Mouse (Mus musculus): ENCODE measurements around the gene Tmcc3. TPM values are rescaled to one million over a fixed set of nuclear protein-coding genes. Genes with fewer than 3 reads are reported as not detected.

Gene Tmcc3
- polyA plus RNA-seq, 1 experiment, result 26.0 TPM

DNA sequence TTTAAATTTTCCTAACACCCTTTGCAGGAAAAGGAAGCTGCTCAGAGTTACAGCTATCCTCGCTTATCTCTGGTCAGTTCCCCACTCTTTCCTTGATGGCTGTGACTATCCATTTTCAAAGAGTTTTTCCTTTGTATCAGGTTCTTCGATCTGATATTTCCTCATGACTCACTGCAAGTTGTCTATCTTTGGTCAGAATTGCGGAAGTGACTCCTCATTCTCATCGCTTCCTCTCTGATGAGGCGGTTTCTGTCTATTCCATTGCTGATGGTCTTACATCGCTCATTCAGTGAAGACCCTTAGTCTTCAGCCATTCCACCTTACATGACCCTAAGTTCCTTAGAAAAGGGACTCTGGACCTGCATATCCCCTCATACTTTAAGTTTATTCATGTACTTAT is 289.3 kb downstream of the Tmcc3 start:
- WGBS, result 86% methylated on average over 6 of the region's 6 CpGs

DNA sequence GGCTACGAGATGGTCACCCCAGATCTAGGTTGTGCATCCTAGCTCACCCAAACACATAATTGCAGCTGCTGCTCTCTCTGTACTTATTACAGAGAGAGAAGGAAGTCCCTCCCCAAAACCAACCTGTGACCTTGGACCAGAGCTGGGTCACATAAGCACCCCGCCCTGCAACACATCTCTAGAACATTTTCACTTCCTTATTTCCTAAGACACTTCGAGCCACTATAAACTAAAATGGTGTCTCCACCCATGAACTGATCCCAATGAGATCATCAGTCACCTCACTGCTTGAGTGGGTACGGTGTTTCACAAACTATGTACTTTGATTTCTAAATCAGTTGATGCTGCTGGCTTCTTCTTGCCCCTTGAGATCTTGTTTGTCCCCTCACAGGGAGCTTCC is 293.7 kb downstream of the Tmcc3 start:
- 21% methylated on average over 4 of the region's 4 CpGs for WGBS
- DNase-seq (ENCODE audit: low read depth, low spot score), result peak; percentile 46

More for the DNA sequence above, 289.3 kb downstream of the Tmcc3 start:
- DNase-seq (ENCODE audit: low read depth, low spot score), result no peak

- WGBS, result 54% methylated on average over 5 of the region's 5 CpGs
- peak; percentile 61 for DNase-seq (ENCODE audit: low read depth, low spot score)
Observed at GRCm38 (mm10) chr10:94609309-94609777, 297.6 kb downstream of the Tmcc3 start.

DNA sequence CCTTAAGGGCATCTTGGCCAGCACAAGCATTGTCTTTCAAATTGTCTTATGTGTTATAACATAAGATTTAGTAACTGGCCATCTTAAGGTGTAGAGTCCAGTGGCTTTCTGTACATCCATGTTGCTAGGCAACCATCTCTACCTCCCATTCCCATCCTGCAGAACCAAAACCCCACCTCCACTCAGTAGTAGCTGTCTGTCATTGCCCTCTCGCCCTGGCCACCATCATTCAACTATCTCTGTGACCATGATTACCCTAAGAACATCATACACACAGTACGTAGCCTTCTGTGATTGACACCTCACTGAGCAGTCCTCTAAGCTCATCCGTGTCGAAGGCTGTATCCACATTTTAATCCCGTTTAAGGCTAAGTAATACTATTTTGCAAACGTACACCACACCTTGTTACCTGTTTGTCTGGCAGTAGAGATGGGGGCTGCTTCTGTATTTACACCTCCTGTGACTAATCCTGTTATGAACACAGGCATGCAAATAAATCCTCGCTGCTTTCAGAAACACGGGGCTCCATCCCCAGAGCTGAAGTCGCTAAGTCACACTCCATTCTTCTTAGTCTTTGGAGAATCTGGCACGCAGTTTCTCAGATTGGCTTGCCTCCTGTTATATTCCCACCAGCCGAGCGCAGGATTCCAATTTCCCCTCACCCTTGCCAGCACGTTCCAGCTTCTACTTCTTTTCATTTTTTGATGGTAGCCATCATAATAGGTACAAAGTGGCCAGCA is 299.6 kb downstream of the Tmcc3 start:
- DNase-seq (ENCODE audit: low read depth, low spot score), result no peak
- 63% methylated on average over 13 of the region's 13 CpGs for WGBS

DNA sequence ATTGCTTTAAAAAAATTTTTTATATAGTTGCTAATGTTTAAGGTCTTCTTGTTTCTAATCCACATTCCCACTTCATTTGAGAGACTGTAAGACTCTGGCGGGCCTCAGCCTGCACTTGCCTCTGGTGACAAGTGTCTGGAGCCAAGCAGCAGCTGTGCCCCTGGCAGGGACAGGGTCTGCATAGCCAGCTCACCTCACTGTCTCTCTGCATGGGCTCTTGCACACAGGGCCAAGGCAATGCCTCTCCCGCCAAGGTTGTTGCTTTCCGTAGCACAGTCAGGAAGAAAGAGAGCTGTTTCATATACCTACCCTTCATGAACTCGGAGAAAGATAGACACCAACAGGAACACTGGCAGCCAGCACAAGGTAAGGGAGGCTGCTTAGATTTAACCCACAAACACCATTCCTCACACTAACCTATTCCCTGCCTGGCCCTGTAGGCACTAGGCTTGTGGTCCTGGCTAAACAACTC is 300.3 kb downstream of the Tmcc3 start:
- 89% methylated on average over 4 of the region's 4 CpGs for WGBS
- no peak for DNase-seq (ENCODE audit: low read depth, low spot score)

DNA sequence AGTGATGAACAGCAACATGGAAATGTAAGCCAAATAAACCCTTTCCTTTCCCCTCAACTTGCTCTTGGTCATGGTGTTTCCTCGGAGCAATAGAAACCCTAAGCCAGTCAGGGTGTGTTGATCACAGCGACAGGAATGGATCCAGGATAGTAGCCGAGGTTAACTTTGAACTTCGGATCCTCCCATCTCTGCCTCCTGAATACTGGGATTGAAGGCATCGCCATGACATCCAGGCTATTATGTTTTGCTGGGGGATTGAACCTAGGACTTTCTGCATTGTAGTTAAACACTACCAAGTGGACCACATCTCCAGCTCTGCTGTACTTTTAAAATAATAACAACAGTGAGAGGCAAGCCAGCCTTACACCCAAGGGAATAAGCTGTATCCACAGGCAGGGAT is 307.8 kb downstream of the Tmcc3 start:
- no peak for DNase-seq (ENCODE audit: low read depth, low spot score)
- 80% methylated on average over 5 of the region's 5 CpGs for WGBS

DNA sequence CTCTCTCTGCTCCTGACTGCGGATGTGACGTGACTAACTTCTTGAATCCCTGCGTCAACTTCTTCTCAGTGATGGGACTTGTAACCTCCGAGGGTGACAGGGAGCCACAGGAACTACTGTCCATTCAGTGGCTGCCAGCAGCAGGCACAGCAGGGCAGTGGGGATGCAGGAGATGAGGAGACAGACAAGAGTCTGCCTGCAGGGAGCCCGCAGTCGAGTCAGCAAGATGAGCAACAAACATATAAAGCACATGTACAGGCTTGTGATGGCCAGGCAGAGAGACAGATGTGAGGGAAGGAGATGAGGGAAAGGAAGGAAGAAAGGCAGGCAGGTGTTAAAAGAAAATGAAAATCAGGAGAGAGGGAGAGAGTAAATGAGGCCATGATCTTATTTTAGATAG is 308.8 kb downstream of the Tmcc3 start:
- no peak for DNase-seq (ENCODE audit: low read depth, low spot score)
- 64% methylated on average over 6 of the region's 6 CpGs for WGBS

GRCm38 (mm10) chr10:94621420-94622225 is 309.9 kb downstream of the Tmcc3 start:
- DNase-seq (ENCODE audit: low read depth, low spot score), result no peak
- 14% methylated on average over 13 of the region's 13 CpGs for WGBS

DNA sequence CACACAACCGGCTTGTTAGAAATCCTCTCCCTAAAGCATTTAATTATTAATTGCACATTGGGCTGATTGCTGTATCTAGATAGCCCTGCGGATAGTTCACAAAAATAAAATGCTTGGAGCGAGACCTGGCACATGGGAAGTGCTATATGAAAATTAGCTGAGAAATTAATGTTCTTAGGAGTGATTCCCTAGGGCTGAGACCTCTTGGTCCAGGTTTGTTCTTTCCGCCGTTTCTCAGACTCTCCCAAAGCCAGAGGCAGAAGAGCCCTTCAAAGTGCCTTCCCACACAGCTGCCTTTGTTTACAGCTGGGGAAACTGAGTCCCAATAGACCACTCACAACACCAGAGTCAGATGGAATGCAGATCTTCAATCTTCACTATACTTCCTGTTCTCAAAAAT is 310.5 kb downstream of the Tmcc3 start:
- WGBS, result 57% methylated on average over 5 of the region's 5 CpGs
- DNase-seq (ENCODE audit: low read depth, low spot score), result no peak

GRCm38 (mm10) chr10:94622828-94623227 is 311.1 kb downstream of the Tmcc3 start:
- no peak for DNase-seq (ENCODE audit: low read depth, low spot score)
- 47% methylated on average over 9 of the region's 9 CpGs for WGBS

DNA sequence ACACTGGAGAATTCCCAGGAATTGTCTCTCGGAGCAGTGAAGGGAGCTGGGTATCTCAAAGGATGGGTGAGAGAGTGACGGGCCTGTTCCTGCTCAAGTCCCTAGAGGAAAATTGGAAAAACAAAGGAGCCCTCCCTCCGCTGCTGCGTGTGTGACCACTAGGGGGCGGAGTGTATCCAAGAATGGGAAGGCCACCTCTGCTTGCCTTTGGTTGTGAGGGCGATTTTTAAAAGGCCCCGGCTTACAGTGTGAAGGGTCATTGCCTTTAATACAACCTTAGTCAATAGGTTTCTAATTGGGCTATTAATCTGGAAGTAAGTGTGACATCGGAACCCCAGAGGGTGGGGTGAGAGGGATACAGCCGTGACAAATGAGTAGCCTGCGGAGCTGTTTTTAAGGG is 311.9 kb downstream of the Tmcc3 start:
- no peak for DNase-seq (ENCODE audit: low read depth, low spot score)
- WGBS, result 17% methylated on average over 10 of the region's 10 CpGs

DNA sequence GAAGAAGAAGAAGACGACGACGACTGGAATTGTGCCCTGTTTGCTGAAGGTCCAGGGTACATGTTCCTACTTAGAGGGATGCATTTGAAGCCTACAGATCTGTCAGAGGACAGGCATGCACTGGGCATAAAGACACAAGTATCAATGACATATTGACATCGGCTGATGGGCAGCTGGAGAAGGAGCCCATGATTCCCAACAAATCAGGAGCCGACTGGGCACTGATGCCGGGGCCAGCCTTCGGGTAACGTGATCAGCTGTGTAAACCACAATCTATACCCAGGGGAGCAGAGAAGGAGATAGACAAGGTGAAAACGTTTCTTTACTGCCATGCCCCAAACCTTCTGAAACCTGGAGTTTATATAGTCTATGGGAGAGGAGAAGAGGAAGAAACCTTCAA is 313.3 kb downstream of the Tmcc3 start:
- DNase-seq (ENCODE audit: low read depth, low spot score), result no peak
- WGBS, result 89% methylated on average over 9 of the region's 9 CpGs

DNA sequence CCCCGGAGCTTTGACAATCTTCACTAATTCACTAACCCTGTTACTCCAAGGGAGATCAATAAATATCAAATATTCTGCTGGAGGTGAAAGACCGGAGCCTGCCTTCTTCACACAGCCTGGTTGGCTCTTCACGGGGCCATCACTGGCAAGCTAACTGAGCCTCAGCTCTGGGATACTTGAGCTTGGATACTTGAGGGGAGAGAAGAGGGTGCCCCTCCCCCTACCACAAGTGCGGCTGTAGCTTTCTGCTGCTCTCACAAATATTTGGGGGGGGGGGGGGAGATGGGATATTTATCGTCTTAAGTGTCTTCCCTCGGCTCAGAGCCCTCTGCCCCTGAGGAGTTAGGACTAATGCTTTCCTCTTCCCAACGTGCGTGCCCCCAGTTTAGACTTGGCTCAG is 313.9 kb downstream of the Tmcc3 start:
- no peak for DNase-seq (ENCODE audit: low read depth, low spot score)
- 64% methylated on average over 8 of the region's 8 CpGs for WGBS

DNA sequence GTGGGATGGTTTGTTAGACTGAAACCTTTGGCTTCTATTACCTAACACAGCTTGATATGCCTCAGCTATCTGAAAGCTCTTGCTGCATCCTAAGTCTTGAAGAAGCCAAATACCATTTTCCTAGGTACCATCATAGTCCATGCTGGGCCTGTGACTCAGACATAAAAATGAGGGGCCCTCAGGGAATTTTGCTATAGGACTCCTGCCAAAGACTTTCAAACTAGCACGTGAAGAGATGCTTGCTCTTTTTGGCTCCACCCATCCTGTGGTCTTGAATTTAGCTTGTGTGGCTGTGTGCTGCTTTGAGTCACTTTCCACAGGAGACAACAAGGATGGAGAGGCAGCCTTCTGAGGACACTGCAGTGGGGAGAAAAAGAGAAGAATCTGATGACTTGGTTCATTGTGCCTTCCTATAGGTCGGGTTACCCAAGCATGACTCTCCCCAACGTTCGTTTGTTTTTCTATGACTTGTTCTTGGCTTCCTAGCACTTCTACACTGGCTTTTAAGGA is 319.1 kb downstream of the Tmcc3 start:
- no peak for DNase-seq (ENCODE audit: low read depth, low spot score)
- 61% methylated on average over 4 of the region's 4 CpGs for WGBS

- 87% methylated on average over 11 of the region's 11 CpGs for WGBS
Observed at GRCm38 (mm10) chr10:94631541-94632113, 319.9 kb downstream of the Tmcc3 start.

GRCm38 (mm10) chr10:94632245-94632644 is 320.5 kb downstream of the Tmcc3 start:
- WGBS, result 83% methylated on average over 5 of the region's 5 CpGs
- DNase-seq (ENCODE audit: low read depth, low spot score), result no peak

More at GRCm38 (mm10) chr10:94631541-94632113, 319.9 kb downstream of the Tmcc3 start:
- DNase-seq (ENCODE audit: low read depth, low spot score), result no peak

DNA sequence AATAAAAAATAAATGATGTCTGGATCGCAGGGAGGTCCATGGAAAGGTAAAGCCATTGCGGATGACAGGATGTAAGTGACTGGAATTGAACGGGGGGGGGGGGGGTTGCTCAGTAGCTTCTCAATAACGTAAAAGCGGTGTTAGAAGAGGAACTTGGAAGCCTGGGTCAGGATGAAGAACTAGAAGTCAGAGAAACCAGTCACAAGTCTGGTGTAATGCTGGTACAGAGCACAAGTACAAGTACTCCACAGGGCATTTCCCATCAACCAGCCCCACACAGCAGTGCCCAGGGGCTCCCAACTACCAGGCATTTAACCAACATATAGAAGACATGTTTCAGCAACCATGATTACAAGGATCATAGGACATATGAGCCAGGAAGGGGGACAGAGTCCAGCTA is 326.9 kb downstream of the Tmcc3 start:
- no peak for DNase-seq (ENCODE audit: low read depth, low spot score)
- 88% methylated on average over 5 of the region's 5 CpGs for WGBS

DNA sequence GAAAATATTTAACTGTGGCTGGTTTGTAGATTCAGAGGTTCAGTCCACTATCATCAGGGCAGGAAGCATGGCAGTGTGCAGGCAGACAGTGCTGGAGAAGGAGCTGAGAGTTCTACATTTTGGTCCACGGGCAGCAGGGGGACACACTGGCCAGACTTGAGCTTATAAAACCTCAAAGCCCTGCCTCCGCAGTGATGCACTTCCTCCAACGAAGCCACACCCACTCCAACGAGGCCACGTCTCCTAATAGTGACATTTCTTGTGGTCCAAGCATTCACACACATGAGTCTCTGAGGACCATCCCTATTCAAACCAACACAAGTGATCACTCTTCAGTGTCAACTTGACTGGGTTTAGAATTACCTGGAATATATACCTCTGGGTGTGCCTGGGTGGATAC is 327.5 kb downstream of the Tmcc3 start:
- DNase-seq (ENCODE audit: low read depth, low spot score), result no peak
- WGBS, result 47% methylated on average over 5 of the region's 5 CpGs

- DNase-seq (ENCODE audit: low read depth, low spot score), result no peak
- WGBS, result 56% methylated on average over 5 of the region's 5 CpGs
Observed at GRCm38 (mm10) chr10:94640067-94640466, 328.3 kb downstream of the Tmcc3 start.

Data from large intestine, adult 2 months (tissue).